Comparison of ENCODE assay signal across 8 mouse cellular contexts in genomic region chr19:47658914-47659535, GRCm38 (mm10). TPM values are rescaled to one million over a fixed set of nuclear protein-coding genes. Genes with fewer than 3 reads are reported as not detected.
DNase-seq lines count a peak whose midpoint lies in the region; ATAC-seq and TF ChIP-seq lines count a peak whose summit lies in the region.

No protein-coding gene starts in this region.

- WGBS in forebrain, embryonic 13.5 days: 7% methylated on average over 5 of the region's 5 CpGs
- WGBS in hindbrain, embryonic 10.5 days: 22% methylated on average over 5 of the region's 5 CpGs
- 14% methylated on average over 5 of the region's 5 CpGs for WGBS in small intestine, adult 2 months

- H3K27ac ChIP-seq in forebrain, embryonic 13.5 days: no peak overlapping the region
- H3K27ac ChIP-seq in hindbrain, embryonic 10.5 days: peak overlapping the region; percentile 63
- no peak overlapping the region for H3K27ac ChIP-seq in small intestine, adult 2 months (ENCODE audit: insufficient read depth, low read depth, low read length)

- peaks cover 6% of the 10 kb centered on the region for H3K4me1 ChIP-seq in forebrain, embryonic 13.5 days
- H3K4me1 ChIP-seq in hindbrain, embryonic 10.5 days (replicated peaks): peaks cover 22% of the 10 kb centered on the region
- H3K4me1 ChIP-seq in small intestine, adult 2 months (ENCODE audit: control insufficient read depth, insufficient read depth, insufficient read length, low read length): 0 out of 2 replicates have a peak, but pooled peaks cover 6% of the 10 kb centered on the region

- no peak for ATAC-seq in CD4-positive, CD25-positive, alpha-beta regulatory T cell, adult 4 months
- ATAC-seq in forebrain, embryonic 13.5 days: peak; percentile 82

- H3K4me3 ChIP-seq in forebrain, embryonic 13.5 days: no peak overlapping the region
- H3K4me3 ChIP-seq in hindbrain, embryonic 10.5 days: no peak overlapping the region
- H3K4me3 ChIP-seq in small intestine, adult 2 months (ENCODE audit: low read depth, low read length): no peak overlapping the region

- H3K9ac ChIP-seq in forebrain, embryonic 13.5 days: peak overlapping the region; percentile 14; the same call in 1 of the 2 replicates

- TF ChIP-seq POLR2A in brain, embryonic 14.5 days (IDR thresholded peaks at IDR 0.05; ENCODE audit: borderline replicate concordance, extremely low read depth, insufficient read depth, insufficient read length, poor library complexity, severe bottlenecking): no peak
- no peak for TF ChIP-seq POLR2A in small intestine, adult 2 months (IDR thresholded peaks at IDR 0.05; ENCODE audit: low read depth, low read length)

- H3K36me3 ChIP-seq in forebrain, embryonic 13.5 days (ENCODE audit: poor library complexity, severe bottlenecking): no peaks in the 10 kb centered on the region
- H3K36me3 ChIP-seq in hindbrain, embryonic 10.5 days: no peaks in the 10 kb centered on the region
- H3K36me3 ChIP-seq in small intestine, adult 2 months (ENCODE audit: control insufficient read depth, insufficient read depth, low read length): no peaks in the 10 kb centered on the region

- no peak overlapping the region for H3K4me2 ChIP-seq in forebrain, embryonic 13.5 days

- DNase-seq in CD4-positive, CD25-positive, alpha-beta regulatory T cell, adult 2 months (ENCODE audit: low read depth, low spot score): peak; percentile 63
- DNase-seq in brain, embryonic 14.5 days (ENCODE audit: low read depth): peak; percentile 84
- DNase-seq in hindbrain, embryonic 10.5 days (ENCODE audit: low spot score): peak; percentile 52
- DNase-seq in layer of hippocampus, postnatal 14 days (ENCODE audit: low spot score in 2 of 2): peak; percentile 48 to 66
- peak; percentile 67 to 73 for DNase-seq in lung, postnatal 4 days

- H3K9me3 ChIP-seq in forebrain, embryonic 13.5 days (replicated peaks): no peaks in the 10 kb centered on the region
- H3K9me3 ChIP-seq in hindbrain, embryonic 10.5 days: no peaks in the 10 kb centered on the region

- no peaks in the 10 kb centered on the region for H3K27me3 ChIP-seq in forebrain, embryonic 13.5 days
- peaks cover 5% of the 10 kb centered on the region for H3K27me3 ChIP-seq in hindbrain, embryonic 10.5 days (ENCODE audit: insufficient read depth, poor library complexity, severe bottlenecking)
- no peaks in the 10 kb centered on the region for H3K27me3 ChIP-seq in small intestine, adult 2 months (ENCODE audit: control insufficient read depth, insufficient read depth, low read length)

- peak; percentile 82 for TF ChIP-seq CTCF in brain, embryonic 14.5 days (IDR thresholded peaks at IDR 0.05; ENCODE audit: borderline replicate concordance, extremely low read depth, insufficient read depth, insufficient read length)
- peak; percentile 55; the same call in 1 of the 2 replicates for TF ChIP-seq CTCF in small intestine, adult 2 months (IDR thresholded peaks at IDR 0.05; ENCODE audit: extremely low read depth, insufficient read length, insufficient replicate concordance, low read depth, low read length)

RNA-seq across cellular contexts. Expression of gene Col17a1, which starts 32.9 kb away (rescaled TPM):
- not detected for polyA plus RNA-seq in CD4-positive, CD25-positive, alpha-beta regulatory T cell, adult 4 months (2017; shearing (Covaris generic))
- 1.4 and 2.6 TPM in 2 replicates for polyA plus RNA-seq in brain, embryonic 14.5 days (2012; rRNA removed)
- polyA plus RNA-seq in forebrain, embryonic 13.5 days (2015; fragmentation: Nextera tagmentation; extraction: Ambion mirVana): 0.10 and 0.40 TPM in 2 replicates
- polyA plus RNA-seq in hindbrain, embryonic 10.5 days (2016; fragmentation: Nextera tagmentation; extraction: Ambion mirVana): 0.19 and 0.30 TPM in 2 replicates
- total RNA-seq in layer of hippocampus, postnatal 14 days (2021): under 1 TPM; 0.16 to 0.19 TPM
- polyA plus RNA-seq in small intestine, adult 2 months (2012; rRNA removed): 0.18 and 0.35 TPM in 2 replicates
